Mouse (Mus musculus) adrenal gland, postnatal 10 days (tissue): ENCODE data around the gene Nol9. TPM values are rescaled to one million over a fixed set of nuclear protein-coding genes. Genes with fewer than 3 reads are reported as not detected.

Experiments used
- DNase-seq: peaks from one replicate; pipeline ENCODE4 v3.0.0; 2021; ENCODE audit warnings: mixed read lengths
- total RNA-seq, 2 experiments: library from RNA; stranded (reverse); gene quantifications; 2 replicates each; pipeline ENCODE4 v1.2.3; 2021

Gene Nol9
- total RNA-seq, 2 experiments from 2014 or later, result 20.1 to 20.3 TPM

DNA sequence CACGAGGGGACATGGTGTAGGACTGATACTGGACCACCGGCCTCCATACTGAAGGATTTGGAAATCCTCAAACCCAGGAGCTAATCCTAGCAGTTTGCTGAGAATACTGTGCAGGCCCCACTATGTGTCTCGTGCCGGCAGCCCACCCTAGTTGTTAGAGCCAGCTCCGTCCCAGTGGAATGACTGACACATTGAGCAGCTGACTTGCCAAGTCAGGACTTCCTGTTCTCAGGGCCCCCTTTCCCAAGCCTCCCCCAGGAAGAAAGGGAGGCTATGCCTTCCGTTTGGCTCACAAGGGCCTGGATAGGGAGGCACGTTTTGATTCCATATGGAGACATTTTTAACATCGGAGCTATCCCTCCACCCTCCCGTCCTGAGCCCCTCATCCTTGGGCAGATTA is 51.1 kb downstream of the Nol9 start:
- DNase-seq, result no peak

DNA sequence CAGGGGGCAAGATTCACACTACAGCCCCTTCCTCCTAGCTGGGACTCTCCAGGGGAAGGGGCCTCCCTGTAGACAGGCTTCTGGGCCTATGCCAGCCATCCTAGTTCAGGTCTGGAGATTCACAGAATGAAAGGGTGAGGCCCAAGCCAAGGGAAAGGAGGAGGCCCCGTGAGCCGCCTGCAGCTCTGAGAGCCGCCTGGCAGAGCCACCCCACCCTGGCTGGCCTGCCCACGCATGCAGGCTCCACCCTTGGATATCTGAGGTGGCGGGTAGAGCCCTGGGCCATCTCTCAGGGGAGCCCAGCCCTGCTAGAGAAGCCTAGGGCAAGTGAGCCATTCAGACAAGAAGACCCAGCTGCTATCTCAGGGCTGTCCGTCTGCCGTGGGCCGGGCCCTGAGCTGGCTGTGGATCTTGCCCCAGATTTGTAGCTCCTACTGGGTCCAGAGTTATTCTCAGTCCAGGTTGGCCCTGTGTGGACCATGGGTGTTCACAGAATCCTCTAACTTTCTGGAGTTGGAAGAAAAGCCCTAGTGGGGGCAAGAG is 53.7 kb downstream of the Nol9 start:
- DNase-seq, result no peak

DNA sequence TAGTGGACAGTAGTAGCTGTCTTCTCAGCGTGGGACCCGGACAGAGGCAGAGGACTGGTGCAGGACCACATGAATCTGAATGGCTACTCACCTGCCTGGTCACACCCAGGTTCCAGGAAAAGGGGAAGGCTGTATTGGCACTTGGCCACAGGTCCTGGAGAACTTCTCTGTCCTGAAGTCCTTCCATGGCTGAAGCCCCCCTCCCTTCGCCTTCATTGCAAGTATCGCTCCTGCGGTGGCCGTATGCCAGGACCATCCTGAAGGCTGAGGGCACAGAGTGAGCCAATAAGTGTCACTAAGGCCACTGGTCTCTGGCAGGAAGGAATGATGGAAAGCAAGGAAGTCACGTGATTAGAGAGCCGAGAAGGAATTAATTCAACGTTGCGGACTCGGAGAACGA is 55.1 kb downstream of the Nol9 start:
- DNase-seq, result no peak

DNA sequence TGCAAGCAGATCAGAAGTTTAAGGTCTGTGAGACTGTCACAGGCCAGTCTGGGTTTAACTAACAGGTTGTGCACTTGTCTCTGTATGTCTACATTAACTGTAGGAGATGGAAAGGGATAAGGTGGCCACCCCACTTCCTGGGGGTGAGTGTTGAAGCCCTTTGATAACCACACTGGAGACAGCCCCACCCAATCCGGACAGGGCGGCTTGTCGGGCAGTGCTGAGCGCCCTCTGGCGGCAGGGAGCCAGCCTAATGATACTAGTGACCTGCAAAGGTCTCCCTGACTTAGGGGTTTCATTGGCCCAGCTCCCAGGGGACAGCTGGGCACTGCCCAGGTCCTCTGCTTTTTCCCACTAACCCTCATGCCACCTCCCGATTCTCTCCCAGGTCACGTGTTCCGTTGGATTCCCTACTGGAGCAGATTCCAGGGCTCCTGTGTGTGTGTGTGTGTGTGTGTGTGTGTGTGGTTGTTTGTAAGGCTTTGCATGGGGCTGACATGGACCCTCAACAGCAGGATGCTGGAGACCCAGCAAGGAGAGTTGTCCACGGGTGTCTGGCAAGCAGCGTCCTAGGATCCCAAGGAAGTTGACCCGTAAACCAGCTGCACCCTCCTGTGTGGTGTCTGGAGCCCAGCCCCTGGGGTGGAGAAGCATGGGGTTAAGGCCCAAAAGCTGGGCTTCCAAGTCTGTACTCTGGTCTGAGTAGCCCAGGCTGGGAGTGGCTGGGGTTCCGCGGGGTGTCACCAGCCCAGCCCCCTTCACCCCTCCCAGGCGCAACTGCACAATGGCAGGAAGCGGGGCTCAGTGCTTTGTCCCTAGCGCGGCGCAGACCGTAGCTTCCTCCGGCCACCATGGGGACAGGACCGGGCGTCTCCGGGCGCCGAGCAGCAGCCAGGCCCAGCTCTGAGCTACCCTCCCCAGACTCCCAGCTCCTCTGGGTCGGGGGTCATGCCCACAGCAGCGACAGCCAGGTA is 57.1 kb downstream of the Nol9 start:
- DNase-seq, result peak; percentile 91

DNA sequence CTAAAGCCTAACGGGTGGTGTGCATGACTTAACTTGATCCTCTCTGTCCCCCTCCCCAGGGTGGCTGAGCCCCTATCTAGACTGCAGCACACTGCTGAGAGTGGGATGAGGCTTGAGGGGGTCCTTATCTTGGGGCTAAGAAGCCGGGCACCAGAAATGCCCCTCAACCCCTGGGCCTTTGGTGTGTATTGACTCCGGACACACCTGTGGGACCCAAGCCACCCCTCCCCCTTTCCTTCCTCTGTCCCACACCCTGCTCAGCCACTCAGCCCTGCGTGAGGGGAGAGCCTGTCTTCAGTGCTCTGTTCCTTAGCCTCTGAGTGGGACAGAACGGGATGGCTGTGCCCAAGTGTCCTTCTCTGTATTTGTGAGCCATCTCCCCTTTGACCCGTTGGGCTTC is 57.8 kb downstream of the Nol9 start:
- no peak for DNase-seq

DNA sequence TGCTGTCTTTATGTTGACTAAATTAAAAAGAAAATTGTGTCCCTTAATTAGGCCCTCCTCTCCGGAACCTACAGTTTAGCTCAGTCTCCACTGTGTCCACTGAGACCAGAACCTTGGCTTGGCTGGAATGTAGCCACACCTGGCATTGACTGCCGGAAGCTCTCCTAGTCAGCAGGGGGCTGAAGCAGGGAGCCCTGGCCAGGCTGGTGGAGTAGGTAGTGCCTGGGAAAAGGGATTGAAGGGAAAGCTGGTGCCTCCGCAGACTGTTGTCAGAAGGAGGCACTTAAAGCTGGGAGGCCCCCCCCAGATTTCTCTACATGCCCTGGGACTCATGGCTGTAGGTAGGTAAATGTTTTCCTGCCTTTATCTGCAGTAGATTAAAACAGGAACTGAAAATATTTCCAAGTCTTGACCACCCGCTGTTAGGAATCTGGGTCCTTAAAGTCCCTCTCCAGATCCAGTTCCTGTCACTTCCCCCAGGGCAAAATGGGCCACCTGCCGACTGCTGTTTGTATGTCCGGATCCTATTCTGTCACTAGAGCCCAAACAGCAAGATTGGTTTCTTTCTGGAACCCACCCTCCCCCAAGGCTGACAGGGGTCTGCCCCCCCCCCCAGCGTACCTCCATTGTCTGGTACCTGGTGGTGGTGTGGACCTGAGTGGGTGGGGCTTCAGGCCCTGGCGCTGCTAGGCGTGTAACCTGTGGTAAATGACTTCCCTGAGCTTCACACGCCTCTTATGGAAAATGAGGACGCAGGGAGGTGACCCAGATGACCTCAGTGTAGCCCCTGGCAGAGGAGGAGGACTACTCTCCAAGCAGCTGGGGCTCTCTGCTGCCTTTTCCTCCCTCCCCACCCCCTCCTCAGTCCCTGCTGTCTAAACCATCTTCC is 59.0 kb downstream of the Nol9 start:
- no peak for DNase-seq

DNA sequence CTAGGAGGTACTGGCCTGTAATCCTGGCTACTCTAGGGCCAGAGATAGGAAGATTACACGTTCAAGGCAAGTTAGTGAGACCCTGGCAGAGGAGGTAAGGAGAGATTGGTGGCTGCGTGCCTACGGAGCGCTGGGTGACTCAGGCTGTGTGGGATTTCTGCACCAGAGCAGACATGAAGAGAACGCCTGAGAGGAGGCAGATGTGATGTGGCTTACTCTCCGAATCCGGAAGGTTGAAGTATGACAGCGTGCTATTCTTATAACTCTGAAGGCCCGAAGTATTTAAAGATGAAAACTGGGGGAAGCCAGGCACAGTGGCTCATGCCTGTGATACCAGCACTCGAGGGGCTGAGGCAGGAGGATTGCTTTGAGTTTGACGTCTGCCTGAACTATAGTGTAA is 61.4 kb downstream of the Nol9 start:
- DNase-seq, result no peak

DNA sequence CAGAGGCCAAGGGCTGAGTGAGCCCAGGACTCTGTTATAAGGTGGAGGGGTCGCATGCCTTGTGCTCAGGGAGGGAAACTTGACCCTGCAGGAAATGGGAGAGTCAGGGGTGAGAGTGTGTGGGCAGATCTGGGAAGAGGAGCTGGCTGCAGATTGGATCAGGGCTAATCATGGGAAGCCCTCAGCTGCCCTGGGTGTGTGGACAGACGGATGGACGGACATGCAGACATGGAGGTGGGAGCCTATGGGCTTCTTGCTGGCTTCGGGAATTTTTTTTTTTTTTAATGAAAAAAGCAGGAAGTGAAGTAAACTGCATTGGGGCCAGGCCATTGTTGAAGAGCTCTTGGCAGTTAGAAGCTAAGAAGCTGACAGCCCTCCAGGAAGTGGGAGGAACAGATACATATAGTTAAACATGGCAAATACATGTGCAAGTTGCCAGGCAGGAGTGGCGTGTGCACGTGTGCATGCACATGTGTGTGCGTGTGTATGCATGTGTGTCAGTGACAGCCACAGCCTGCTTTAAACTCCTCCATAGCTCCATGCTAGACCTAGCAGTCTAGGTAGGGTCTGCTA is 62.0 kb downstream of the Nol9 start:
- DNase-seq, result no peak

DNA sequence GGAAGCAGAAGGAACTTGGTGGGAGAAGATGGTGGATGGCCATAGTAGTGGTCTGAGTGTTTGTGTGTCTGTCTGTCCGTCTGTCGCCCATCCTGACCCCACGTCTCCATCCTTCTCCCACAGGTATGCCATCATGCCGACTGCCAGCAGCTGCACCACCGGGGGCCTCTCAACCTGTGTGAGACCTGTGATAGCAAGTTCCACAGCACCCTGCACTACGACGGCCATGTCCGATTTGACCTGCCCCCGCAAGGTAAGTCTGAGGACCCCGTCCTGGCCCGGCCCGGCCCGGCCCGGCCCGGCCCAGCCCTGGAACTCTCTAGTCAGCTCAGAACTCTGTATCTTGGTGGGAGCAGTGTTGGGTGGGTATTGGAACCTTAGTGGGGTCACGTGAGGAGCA is 62.8 kb downstream of the Nol9 start:
- DNase-seq, result no peak

DNA sequence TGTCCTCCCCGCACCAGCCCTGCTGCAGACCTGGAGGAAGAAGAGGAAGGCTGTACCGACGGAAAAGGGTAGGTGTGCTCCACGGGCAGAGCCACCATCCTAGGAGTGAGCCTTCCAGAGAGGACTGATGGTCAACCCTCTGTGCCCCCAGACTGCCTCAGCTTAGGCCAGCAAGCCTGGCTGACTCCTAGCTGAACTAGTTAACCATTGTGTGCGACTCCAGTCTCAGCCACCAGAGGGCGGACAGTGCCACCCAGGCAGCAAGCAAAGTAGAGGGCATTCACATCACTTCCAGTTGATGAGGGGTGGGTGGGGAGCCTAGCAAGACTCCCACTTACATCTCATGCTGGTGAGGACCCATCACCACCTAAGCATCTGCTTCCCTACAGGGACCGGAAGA is 63.9 kb downstream of the Nol9 start:
- peak; percentile 84 for DNase-seq

DNA sequence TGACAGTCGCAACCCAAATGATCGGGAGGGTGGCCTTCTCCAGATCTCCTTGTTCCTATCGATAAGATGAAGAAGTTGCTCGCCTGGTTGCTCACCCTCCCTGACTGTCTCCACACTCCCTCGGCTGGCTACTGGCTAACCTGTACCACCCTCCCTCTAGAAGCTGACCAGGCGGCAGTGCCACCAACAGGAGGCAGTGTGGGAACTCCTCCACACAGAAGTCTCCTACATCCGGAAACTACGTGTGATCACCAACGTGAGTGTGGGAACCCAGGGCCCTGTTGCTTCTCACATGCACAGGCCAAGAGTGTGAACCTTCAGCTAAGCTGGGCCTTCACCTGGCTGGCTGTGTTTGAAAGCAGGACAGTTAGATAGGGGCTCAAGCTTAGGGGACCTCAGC is 67.6 kb downstream of the Nol9 start:
- DNase-seq, result no peak

DNA sequence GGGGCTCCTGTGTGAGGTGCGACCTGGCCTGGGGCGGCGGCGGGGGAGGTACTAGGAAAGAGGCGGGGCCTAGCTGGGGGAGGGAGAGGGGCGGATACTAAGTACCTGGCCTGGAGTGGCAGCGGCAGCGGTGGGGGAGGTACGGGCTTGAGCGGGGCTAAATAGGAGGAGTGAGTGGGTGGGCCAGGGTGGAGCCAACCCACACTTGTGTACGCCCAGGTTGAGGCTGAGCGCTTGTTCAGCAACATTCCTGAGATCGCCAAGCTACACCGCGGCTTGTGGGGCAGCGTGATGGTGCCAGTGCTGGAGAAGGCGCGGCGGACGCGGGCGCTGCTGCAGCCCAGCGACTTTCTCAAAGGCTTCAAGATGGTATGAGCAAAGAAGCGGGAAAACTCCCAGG is 68.4 kb downstream of the Nol9 start:
- DNase-seq, result no peak

DNA sequence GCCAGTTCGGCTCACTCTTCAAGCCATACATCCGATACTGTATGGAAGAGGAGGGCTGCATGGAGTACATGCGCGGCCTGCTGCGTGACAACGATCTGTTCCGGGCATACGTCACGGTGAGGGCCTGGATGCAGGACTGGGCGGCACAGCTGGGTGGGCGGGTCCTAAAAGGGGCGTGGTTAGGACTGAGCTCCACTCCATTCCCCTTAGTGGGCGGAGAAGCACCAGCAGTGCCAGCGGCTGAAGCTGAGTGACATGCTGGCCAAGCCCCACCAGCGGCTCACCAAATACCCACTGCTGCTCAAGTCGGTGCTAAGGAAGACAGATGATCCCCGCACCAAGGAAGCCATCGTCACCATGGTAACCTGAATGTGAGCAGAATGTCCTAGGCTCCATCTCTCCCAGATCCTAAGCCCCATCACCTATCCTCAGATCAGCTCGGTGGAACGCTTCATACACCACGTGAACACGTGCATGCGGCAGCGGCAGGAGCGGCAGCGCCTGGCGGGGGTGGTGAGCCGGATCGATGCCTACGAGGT is 68.9 kb downstream of the Nol9 start:
- DNase-seq, result peak; percentile 87

DNA sequence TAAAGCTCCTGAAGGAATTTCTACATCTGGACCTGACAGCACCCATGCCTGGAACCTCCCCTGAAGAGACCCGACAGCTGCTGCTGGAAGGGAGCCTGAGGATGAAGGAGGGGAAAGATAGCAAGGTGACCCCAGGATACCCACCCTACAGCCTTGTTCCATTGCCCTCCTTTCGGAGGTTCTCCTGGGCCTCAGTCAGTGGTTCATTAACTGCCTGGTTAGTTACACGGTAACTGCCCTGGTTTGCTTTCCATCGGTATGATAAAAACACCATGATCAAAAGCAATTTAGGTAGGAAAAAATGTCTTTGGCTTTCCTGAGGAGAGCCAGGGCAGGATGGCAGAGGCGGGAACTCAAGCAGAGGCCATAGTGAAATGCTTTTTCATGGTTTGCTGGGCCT is 69.6 kb downstream of the Nol9 start:
- no peak for DNase-seq

DNA sequence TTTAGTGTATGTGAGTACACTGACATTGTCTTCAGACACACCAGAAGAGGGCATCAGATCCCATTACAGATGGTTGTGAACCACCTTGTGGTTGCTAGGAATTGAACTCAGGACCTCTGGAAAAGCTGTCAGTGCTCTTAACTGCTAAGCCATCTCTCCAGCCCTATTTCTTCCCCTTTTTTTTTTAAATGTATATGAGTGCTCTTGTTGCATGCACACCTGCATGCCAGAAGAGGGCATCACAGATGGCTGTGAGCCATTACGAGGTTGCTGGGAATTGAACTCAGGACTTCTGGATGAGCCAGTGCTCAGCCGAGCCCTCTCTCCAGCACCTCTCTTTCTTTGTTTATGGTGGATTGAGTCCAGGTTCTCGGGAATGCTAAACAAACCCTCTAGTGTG is 70.4 kb downstream of the Nol9 start:
- no peak for DNase-seq

DNA sequence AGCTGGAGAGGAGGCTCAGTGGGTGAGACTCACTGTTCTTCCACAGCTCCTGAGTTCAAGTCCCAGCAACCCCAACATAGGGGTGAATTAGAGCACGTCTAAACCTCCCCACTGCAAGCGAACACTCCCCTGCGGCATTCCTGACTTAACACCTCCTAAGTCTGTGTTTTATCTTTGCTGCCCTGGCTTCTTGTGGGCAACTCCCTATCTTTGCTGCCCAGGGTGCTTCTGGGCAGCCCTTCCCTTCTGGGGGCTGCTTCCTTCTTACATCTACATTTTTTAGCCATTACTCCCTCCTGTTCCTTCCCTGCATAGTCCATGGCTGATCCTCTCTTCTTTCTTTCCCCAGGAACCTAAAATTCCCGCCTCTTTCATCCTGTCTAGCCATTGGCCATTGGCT is 71.6 kb downstream of the Nol9 start:
- no peak for DNase-seq

Other genes with a start within 250 kb of the Nol9 start
- 10 to 100 TPM; 46.3 to 50.3 TPM for gene Camta1, start 177.4 kb upstream of the Nol9 start, total RNA-seq
- 100 to 1,000 TPM in 1 of 2 experiments, 10 to 100 TPM in 1; 99.3 to 120 TPM for gene Dnajc11, start 105.6 kb upstream of the Nol9 start, total RNA-seq
- 10 to 100 TPM; 15.3 to 27.0 TPM for gene Thap3, start 50.3 kb upstream of the Nol9 start, total RNA-seq
- gene Phf13, start 43.1 kb upstream of the Nol9 start, total RNA-seq, result 10 to 100 TPM; 16.4 to 17.8 TPM
- 10 to 100 TPM; 17.8 to 21.4 TPM for gene Klhl21, start 30.5 kb upstream of the Nol9 start, total RNA-seq
- 1 to 10 TPM; 7.2 to 9.6 TPM for gene Zbtb48, start 11.7 kb upstream of the Nol9 start, total RNA-seq
- gene Tas1r1, start 753 bp upstream of the Nol9 start, total RNA-seq, result not detected
- gene Plekhg5, start 33.2 kb downstream of the Nol9 start, total RNA-seq, result 10 to 100 TPM; 17.1 to 20.1 TPM
- 1 to 10 TPM; 1.9 to 4.3 TPM for gene Tnfrsf25, start 76.6 kb downstream of the Nol9 start, total RNA-seq
- 1 to 10 TPM; 1.2 to 1.3 TPM for gene Espn, start 113.0 kb downstream of the Nol9 start, total RNA-seq
- not detected for gene Hes2, start 119.5 kb downstream of the Nol9 start, total RNA-seq
- gene Acot7, start 138.8 kb downstream of the Nol9 start, total RNA-seq, result 10 to 100 TPM; 33.2 to 38.0 TPM
- gene Gpr153, start 234.9 kb downstream of the Nol9 start, total RNA-seq, result 10 to 100 TPM; 11.2 to 11.8 TPM